Mouse (Mus musculus) lung, adult 2 months (tissue): Measurements from ENCODE around the gene Coq5. TPM values are rescaled to one million over a fixed set of nuclear protein-coding genes. Genes with fewer than 3 reads are reported as not detected.

Experiments
- DNase-seq: peaks from one replicate; pipeline ENCODE4 v3.0.0; 2022
- H3K4me1 ChIP-seq: fragments of 200-500 bp; 2 replicates; pipeline ENCODE4 v1.6.1; 2011; ENCODE audit warnings: low read length; ENCODE audit not compliant: control insufficient read depth, insufficient read depth
- H3K4me3 ChIP-seq: fragments of 200-500 bp; replicated peaks from 2 replicates; pipeline ENCODE3; 2011; ENCODE audit warnings: low read depth, mild to moderate bottlenecking, control low read depth, low read length; ENCODE audit errors: extremely low read depth
- CTCF ChIP-seq: fragments of 200-500 bp; IDR thresholded peaks from 2 replicates; pipeline ENCODE4 v1.5.1; 2011; ENCODE audit warnings: mild to moderate bottlenecking, low read length, control low read depth; ENCODE audit not compliant: insufficient read depth
- POLR2A ChIP-seq: fragments of 200-500 bp; IDR thresholded peaks from 2 replicates; pipeline ENCODE4 v1.6.1; 2011; ENCODE audit warnings: low read depth, mild to moderate bottlenecking, control low read depth, low read length, borderline replicate concordance; ENCODE audit errors: extremely low read depth
- WGBS: fragments of 180-500 bp; shearing (Covaris S2); methylation state at CpG from one replicate; pipeline ENCODE4 v1.1.7; 2018; 5-methylcytosine and 5-hydroxymethylcytosine counted together
- polyA plus RNA-seq: library from polyadenylated mRNA; depleted of rRNA; stranded (reverse); fragments of >200 nt; gene quantifications from 2 replicates; pipeline ENCODE4 v1.2.3, GENCODE M21; 2012

The Coq5 gene
- polyA plus RNA-seq, 1 experiment: 11.5 TPM

DNA sequence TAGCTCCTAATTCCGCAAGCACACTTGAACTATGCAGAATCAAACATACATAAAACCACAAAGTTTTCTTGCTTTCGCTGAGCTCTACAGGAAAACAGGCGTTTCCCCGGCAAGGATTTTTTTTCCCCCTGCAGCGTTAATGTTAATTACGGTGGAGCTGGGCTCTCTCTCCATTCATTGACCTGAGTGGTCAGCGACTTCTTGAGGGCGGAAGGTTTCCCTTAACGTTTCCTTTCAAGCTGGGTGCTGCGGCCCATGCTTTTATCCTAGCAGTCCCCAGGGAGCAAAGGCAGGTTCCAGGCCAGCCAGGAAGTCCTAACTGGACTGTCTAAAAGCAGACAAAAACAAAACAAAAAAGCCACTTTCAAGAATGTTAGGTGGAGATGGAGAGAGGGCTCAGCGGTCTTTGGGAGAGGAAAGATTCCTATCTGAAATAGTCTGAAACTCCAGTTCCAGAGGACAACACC, 40.7 kb upstream of the Coq5 start:
- H3K4me3 ChIP-seq: no peak overlapping the region
- TF ChIP-seq CTCF: no peak
- TF ChIP-seq POLR2A: no peak
- WGBS: 6% methylated on average over 11 of the region's 11 CpGs
- no peak for DNase-seq
- peaks cover 4% of the 10 kb centered on the region; the same call in 1 of the 2 replicates for H3K4me1 ChIP-seq

DNA sequence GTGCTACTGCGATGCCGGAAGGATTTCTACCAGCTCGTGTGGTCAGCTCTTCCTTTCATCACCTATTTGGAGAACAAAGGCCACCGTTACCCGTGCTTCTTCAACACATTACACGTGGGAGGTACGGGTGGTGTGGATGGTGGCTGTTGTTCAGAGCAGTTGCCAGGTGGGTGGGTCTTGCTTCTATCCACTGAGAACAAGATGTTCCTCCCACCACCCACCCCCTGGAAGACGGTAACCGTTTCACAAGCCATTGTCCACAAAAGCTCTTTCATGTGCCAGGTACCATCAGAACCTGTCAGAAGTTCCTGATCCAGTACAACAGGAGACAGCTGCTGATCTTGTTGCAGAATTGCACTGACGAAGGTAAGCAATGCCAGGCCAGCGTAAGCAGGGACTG, 39.3 kb upstream of the Coq5 start:
- peaks cover 4% of the 10 kb centered on the region; the same call in 1 of the 2 replicates for H3K4me1 ChIP-seq
- WGBS: 81% methylated on average over 11 of the region's 11 CpGs
- TF ChIP-seq POLR2A: no peak
- no peak for TF ChIP-seq CTCF
- H3K4me3 ChIP-seq: no peak overlapping the region
- no peak for DNase-seq

DNA sequence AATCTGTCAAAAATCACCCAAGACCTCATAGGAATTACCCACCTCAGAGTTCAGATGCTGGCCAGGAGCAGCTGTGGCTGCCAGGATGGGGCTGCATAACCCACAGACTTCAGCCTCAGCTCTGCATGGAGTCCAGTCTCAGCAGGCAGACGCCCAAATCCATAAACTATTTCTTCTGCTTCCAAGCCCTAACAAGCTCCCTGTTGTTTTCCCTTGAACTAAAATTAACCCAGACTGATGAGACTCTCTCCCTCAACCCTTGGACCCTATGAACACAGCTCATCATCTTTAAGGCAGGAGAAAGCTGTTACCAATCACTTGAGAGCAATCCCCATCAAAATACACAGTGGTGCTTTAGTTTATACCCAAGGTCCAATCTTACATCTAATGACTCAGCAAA, 24.0 kb upstream of the Coq5 start:
- H3K4me1 ChIP-seq: no peaks in the 10 kb centered on the region
- 82% methylated on average over 1 of the region's 1 CpGs for WGBS
- no peak overlapping the region for H3K4me3 ChIP-seq
- TF ChIP-seq CTCF (no peak), POLR2A (no peak)
- DNase-seq: no peak

GRCm38 (mm10) chr5:115256909-115257546, 22.4 kb upstream of the Coq5 start:
- WGBS: 84% methylated on average over 10 of the region's 10 CpGs
- Histone ChIP-seq H3K4me3 (no peak overlapping the region), H3K4me1 (no peaks in the 10 kb centered on the region)
- TF ChIP-seq POLR2A (no peak), CTCF (no peak)
- no peak for DNase-seq

DNA sequence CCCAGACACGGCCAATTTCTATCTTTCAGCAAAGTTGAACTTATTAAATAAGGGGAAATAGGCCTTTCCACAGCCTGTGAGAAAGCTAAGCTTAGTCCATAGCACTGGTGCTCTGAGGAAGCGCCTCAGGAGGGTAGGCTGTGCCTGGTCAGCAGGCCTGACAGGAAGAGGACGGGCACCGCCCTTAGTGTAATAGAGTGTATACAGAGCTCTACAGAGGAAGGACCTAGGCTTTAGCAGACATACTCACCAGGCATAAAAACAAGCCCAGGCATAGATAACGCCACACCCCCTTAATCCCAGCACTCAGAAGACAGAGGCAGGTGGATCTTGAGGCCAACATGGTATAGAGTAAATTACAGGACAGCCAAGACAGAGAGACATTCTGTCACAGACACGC, 19.1 kb upstream of the Coq5 start:
- H3K4me3 ChIP-seq: no peak overlapping the region
- 61% methylated on average over 6 of the region's 6 CpGs for WGBS
- TF ChIP-seq POLR2A: no peak
- TF ChIP-seq CTCF: no peak
- peaks cover 5% of the 10 kb centered on the region; the same call in 1 of the 2 replicates for H3K4me1 ChIP-seq
- DNase-seq: no peak

DNA sequence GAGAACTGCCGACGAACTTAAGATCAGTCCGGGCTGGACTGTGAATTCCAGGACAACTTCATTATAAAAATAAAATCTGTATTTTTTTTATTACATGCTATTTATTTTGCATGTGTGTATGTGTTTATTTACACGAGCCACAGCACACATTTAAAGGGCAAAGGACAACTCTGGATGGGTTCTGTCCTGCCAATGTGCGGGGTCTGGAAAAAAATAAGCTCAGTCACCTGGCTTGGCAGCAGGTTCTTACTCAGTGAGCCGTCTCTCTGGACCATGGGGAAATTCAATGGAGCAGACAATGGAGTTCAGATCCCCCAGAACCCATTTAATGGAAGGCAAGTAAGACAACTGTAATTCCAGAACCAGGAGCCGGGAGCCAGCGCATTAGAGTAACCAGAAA, 18.3 kb upstream of the Coq5 start:
- H3K4me1 ChIP-seq: peaks cover 9% of the 10 kb centered on the region
- no peak for DNase-seq
- no peak for TF ChIP-seq CTCF
- TF ChIP-seq POLR2A: no peak
- H3K4me3 ChIP-seq: no peak overlapping the region
- 82% methylated on average over 8 of the region's 8 CpGs for WGBS

GRCm38 (mm10) chr5:115261880-115262279, 17.6 kb upstream of the Coq5 start:
- WGBS: 47% methylated on average over 1 of the region's 1 CpGs
- Histone ChIP-seq H3K4me3 (no peak overlapping the region), H3K4me1 (peaks cover 16% of the 10 kb centered on the region)
- TF ChIP-seq POLR2A (no peak), CTCF (no peak)
- no peak for DNase-seq

GRCm38 (mm10) chr5:115262502-115263291, 16.8 kb upstream of the Coq5 start:
- no peak for TF ChIP-seq CTCF
- no peak for DNase-seq
- no peak overlapping the region for H3K4me3 ChIP-seq
- WGBS: 83% methylated on average over 14 of the region's 14 CpGs
- H3K4me1 ChIP-seq: peaks cover 16% of the 10 kb centered on the region

DNA sequence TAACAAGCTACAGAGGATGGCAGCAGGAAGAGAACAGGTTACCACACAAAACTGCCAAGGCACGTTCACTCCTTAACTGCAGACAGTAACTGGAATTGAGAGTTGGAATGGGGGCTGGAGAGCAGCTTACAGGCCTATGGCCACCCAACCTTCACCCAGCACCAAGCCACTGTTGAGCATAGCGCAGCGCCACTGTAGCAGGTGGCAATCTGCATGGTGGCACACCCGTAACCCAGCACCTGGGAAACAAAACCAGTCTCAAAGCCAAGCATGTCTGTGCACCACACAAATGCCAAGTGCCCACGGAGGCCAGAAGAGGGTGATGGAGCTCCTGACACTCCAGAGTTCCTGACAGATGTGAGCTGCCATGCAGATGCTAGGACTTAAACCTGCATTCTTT, 13.1 kb upstream of the Coq5 start:
- Histone ChIP-seq H3K4me1 (peaks cover 29% of the 10 kb centered on the region), H3K4me3 (no peak overlapping the region)
- DNase-seq: no peak
- 69% methylated on average over 5 of the region's 5 CpGs for WGBS
- no peak for TF ChIP-seq POLR2A
- no peak for TF ChIP-seq CTCF
